Mouse (Mus musculus) embryonic facial prominence, embryonic 13.5 days (tissue): ENCODE results near the gene Lifr. TPM values are rescaled to one million over a fixed set of nuclear protein-coding genes. Genes with fewer than 3 reads are reported as not detected.

Experiments
- ATAC-seq: fragments of 200-750 bp; cut with Nextera tagmentation; 2 replicates; pipeline ENCODE4 v1.8.0; 2017; ENCODE audit warnings: low read depth; ENCODE audit not compliant: insufficient number of reproducible peaks, insufficient read depth, low FRiP score, low TSS enrichment
- H3K27ac ChIP-seq: fragments of 300-500 bp; sonication (generic); 2 replicates; pipeline ENCODE4 v1.5.1; 2015; ENCODE audit warnings: moderate library complexity, mild to moderate bottlenecking, inconsistent platforms
- H3K27me3 ChIP-seq: fragments of 300-500 bp; sonication (generic); 2 replicates; pipeline ENCODE4 v1.6.1; 2015; ENCODE audit warnings: mild to moderate bottlenecking, inconsistent platforms
- H3K36me3 ChIP-seq: fragments of 300-500 bp; sonication (generic); 2 replicates; pipeline ENCODE4 v1.6.1; 2015; ENCODE audit warnings: mild to moderate bottlenecking, inconsistent platforms
- H3K4me1 ChIP-seq: fragments of 300-500 bp; sonication (generic); 2 replicates; pipeline ENCODE4 v1.6.1; 2015; ENCODE audit warnings: inconsistent platforms
- H3K4me2 ChIP-seq: fragments of 300-500 bp; sonication (generic); 2 replicates; pipeline ENCODE4 v1.6.1; 2015; ENCODE audit warnings: moderate library complexity, mild to moderate bottlenecking, inconsistent platforms
- H3K4me3 ChIP-seq: fragments of 300-500 bp; sonication (generic); 2 replicates; pipeline ENCODE4 v1.5.1; 2015; ENCODE audit warnings: mild to moderate bottlenecking, inconsistent platforms
- H3K9ac ChIP-seq: fragments of 300-500 bp; sonication (generic); 2 replicates; pipeline ENCODE4 v1.6.1; 2015; ENCODE audit warnings: mild to moderate bottlenecking, inconsistent platforms
- H3K9me3 ChIP-seq: fragments of 300-500 bp; sonication (generic); 2 replicates; pipeline ENCODE4 v1.6.1; 2016; ENCODE audit warnings: inconsistent platforms
- WGBS: fragments of 180-500 bp; shearing (Covaris S2); methylation state at CpG from one replicate; pipeline ENCODE4 v1.1.7; 2015; ENCODE audit warnings: mixed read lengths; 5-methylcytosine and 5-hydroxymethylcytosine counted together
- polyA plus RNA-seq: library from polyadenylated mRNA; unstranded; fragments of >200 nt; fragmentation: Nextera tagmentation; extraction: Ambion mirVana; gene quantifications from 2 replicates; pipeline ENCODE4 v1.2.1, GENCODE M21; 2015

Gene Lifr
- polyA plus RNA-seq, 1 experiment from 2014 or later = 13.6 TPM

- Histone ChIP-seq H3K36me3 (no peaks in the 10 kb centered on the region), H3K27me3 (no peaks in the 10 kb centered on the region), H3K4me1 (peaks cover 40% of the 10 kb centered on the region), H3K9ac (no peak overlapping the region), H3K4me2 (no peak overlapping the region), H3K9me3 (no peaks in the 10 kb centered on the region), H3K4me3 (no peak overlapping the region), H3K27ac (no peak overlapping the region)
- ATAC-seq = no peak
- 81% methylated on average over 9 of the region's 9 CpGs for WGBS
These were observed 54.5 kb downstream of the Lifr start for GRCm38 (mm10) chr15:7144942-7145341.

GRCm38 (mm10) chr15:7145555-7145954, 55.1 kb downstream of the Lifr start:
- H3K36me3 ChIP-seq = no peaks in the 10 kb centered on the region
- H3K4me2 ChIP-seq = no peak overlapping the region

GRCm38 (mm10) chr15:7146529-7146928, 56.1 kb downstream of the Lifr start:
- Histone ChIP-seq H3K4me3 (no peak overlapping the region), H3K36me3 (no peaks in the 10 kb centered on the region), H3K4me1 (peaks cover 33% of the 10 kb centered on the region), H3K9me3 (no peaks in the 10 kb centered on the region), H3K4me2 (no peak overlapping the region), H3K9ac (no peak overlapping the region), H3K27me3 (0 out of 2 replicates have a peak, but pooled peaks cover 3% of the 10 kb centered on the region), H3K27ac (no peak overlapping the region)
- ATAC-seq = no peak
- WGBS = 53% methylated on average over 8 of the region's 8 CpGs

More at GRCm38 (mm10) chr15:7145555-7145954, 55.1 kb downstream of the Lifr start:
- H3K4me1 ChIP-seq = peaks cover 40% of the 10 kb centered on the region
- H3K4me3 ChIP-seq = no peak overlapping the region
- H3K27ac ChIP-seq = no peak overlapping the region
- WGBS = 77% methylated on average over 5 of the region's 5 CpGs
- H3K27me3 ChIP-seq = 0 out of 2 replicates have a peak, but pooled peaks cover under 1% of the 10 kb centered on the region
- H3K9me3 ChIP-seq = no peaks in the 10 kb centered on the region
- no peak for ATAC-seq
- no peak overlapping the region for H3K9ac ChIP-seq

GRCm38 (mm10) chr15:7149796-7150195, 59.4 kb downstream of the Lifr start:
- ATAC-seq = no peak
- Histone ChIP-seq H3K9me3 (no peaks in the 10 kb centered on the region), H3K27ac (no peak overlapping the region), H3K9ac (no peak overlapping the region), H3K4me3 (no peak overlapping the region), H3K4me2 (no peak overlapping the region), H3K27me3 (0 out of 2 replicates have a peak, but pooled peaks cover 3% of the 10 kb centered on the region), H3K36me3 (no peaks in the 10 kb centered on the region), H3K4me1 (peaks cover 37% of the 10 kb centered on the region)
- WGBS = 94% methylated on average over 18 of the region's 18 CpGs

- H3K27me3 ChIP-seq = 0 out of 2 replicates have a peak, but pooled peaks cover 3% of the 10 kb centered on the region
- H3K4me3 ChIP-seq = no peak overlapping the region
- 0 out of 2 replicates have a peak, but pooled peaks cover 2% of the 10 kb centered on the region for H3K36me3 ChIP-seq
- no peaks in the 10 kb centered on the region for H3K9me3 ChIP-seq
- no peak overlapping the region for H3K27ac ChIP-seq
- H3K4me2 ChIP-seq = no peak overlapping the region
- 87% methylated on average over 9 of the region's 9 CpGs for WGBS
- H3K9ac ChIP-seq = no peak overlapping the region
- peaks cover 30% of the 10 kb centered on the region for H3K4me1 ChIP-seq
- no peak for ATAC-seq
These were observed 60.2 kb downstream of the Lifr start for GRCm38 (mm10) chr15:7150591-7150990.

- Histone ChIP-seq H3K4me3 (no peak overlapping the region), H3K9me3 (no peaks in the 10 kb centered on the region), H3K36me3 (peaks cover 7% of the 10 kb centered on the region), H3K27ac (no peak overlapping the region), H3K4me1 (peaks cover 20% of the 10 kb centered on the region), H3K27me3 (0 out of 2 replicates have a peak, but pooled peaks cover 3% of the 10 kb centered on the region), H3K4me2 (no peak overlapping the region), H3K9ac (no peak overlapping the region)
- 53% methylated on average over 10 of the region's 10 CpGs for WGBS
- no peak for ATAC-seq
These were observed 61.8 kb downstream of the Lifr start for GRCm38 (mm10) chr15:7152116-7152760.

- Histone ChIP-seq H3K9me3 (no peaks in the 10 kb centered on the region), H3K4me1 (peaks cover 20% of the 10 kb centered on the region), H3K9ac (no peak overlapping the region), H3K27me3 (0 out of 2 replicates have a peak, but pooled peaks cover 3% of the 10 kb centered on the region), H3K36me3 (peaks cover 23% of the 10 kb centered on the region), H3K4me3 (no peak overlapping the region), H3K27ac (peak overlapping the region; percentile 22; the same call in 1 of the 2 replicates), H3K4me2 (no peak overlapping the region)
- 81% methylated on average over 15 of the region's 15 CpGs for WGBS
- no peak for ATAC-seq
These were observed 63.8 kb downstream of the Lifr start for GRCm38 (mm10) chr15:7154010-7154736.

GRCm38 (mm10) chr15:7154737-7155090, 64.3 kb downstream of the Lifr start:
- H3K4me2 ChIP-seq = no peak overlapping the region
- H3K27ac ChIP-seq = no peak overlapping the region
- H3K9me3 ChIP-seq = no peaks in the 10 kb centered on the region
- H3K9ac ChIP-seq = no peak overlapping the region
- 48% methylated on average over 7 of the region's 7 CpGs for WGBS
- no peak for ATAC-seq
- H3K27me3 ChIP-seq = 0 out of 2 replicates have a peak, but pooled peaks cover 3% of the 10 kb centered on the region
- peaks cover 28% of the 10 kb centered on the region for H3K36me3 ChIP-seq
- no peak overlapping the region for H3K4me3 ChIP-seq
- peaks cover 20% of the 10 kb centered on the region for H3K4me1 ChIP-seq

- no peaks in the 10 kb centered on the region for H3K27me3 ChIP-seq
- peaks cover 10% of the 10 kb centered on the region for H3K4me1 ChIP-seq
- H3K27ac ChIP-seq = no peak overlapping the region
- H3K4me2 ChIP-seq = no peak overlapping the region
- H3K36me3 ChIP-seq = peaks cover 37% of the 10 kb centered on the region
- no peak for ATAC-seq
- no peak overlapping the region for H3K4me3 ChIP-seq
- WGBS = 93% methylated on average over 6 of the region's 6 CpGs
- H3K9me3 ChIP-seq = no peaks in the 10 kb centered on the region
- H3K9ac ChIP-seq = no peak overlapping the region
These were observed 67.2 kb downstream of the Lifr start for GRCm38 (mm10) chr15:7157658-7158057.

- H3K9me3 ChIP-seq = no peaks in the 10 kb centered on the region
- no peak overlapping the region for H3K27ac ChIP-seq
- H3K4me2 ChIP-seq = no peak overlapping the region
- no peak overlapping the region for H3K4me3 ChIP-seq
- no peaks in the 10 kb centered on the region; the same call in 1 of the 2 replicates for H3K27me3 ChIP-seq
- ATAC-seq = no peak
- H3K9ac ChIP-seq = no peak overlapping the region
- peaks cover 47% of the 10 kb centered on the region for H3K36me3 ChIP-seq
- peaks cover under 1% of the 10 kb centered on the region for H3K4me1 ChIP-seq
- 87% methylated on average over 9 of the region's 9 CpGs for WGBS
These were observed 69.5 kb downstream of the Lifr start for GRCm38 (mm10) chr15:7159869-7160268.

- 83% methylated on average over 8 of the region's 8 CpGs for WGBS
- no peaks in the 10 kb centered on the region for H3K9me3 ChIP-seq
- H3K4me2 ChIP-seq = no peak overlapping the region
- no peak overlapping the region for H3K4me3 ChIP-seq
- no peaks in the 10 kb centered on the region for H3K4me1 ChIP-seq
- H3K36me3 ChIP-seq = peaks cover 49% of the 10 kb centered on the region
- H3K9ac ChIP-seq = no peak overlapping the region
- no peak for ATAC-seq
- no peak overlapping the region for H3K27ac ChIP-seq
- no peaks in the 10 kb centered on the region; the same call in 1 of the 2 replicates for H3K27me3 ChIP-seq
These were observed 69.9 kb downstream of the Lifr start for GRCm38 (mm10) chr15:7160321-7160720.

- Histone ChIP-seq H3K27ac (no peak overlapping the region), H3K4me1 (no peaks in the 10 kb centered on the region), H3K36me3 (peaks cover 49% of the 10 kb centered on the region), H3K4me2 (no peak overlapping the region), H3K9ac (no peak overlapping the region), H3K9me3 (no peaks in the 10 kb centered on the region), H3K4me3 (no peak overlapping the region), H3K27me3 (no peaks in the 10 kb centered on the region; the same call in 1 of the 2 replicates)
- no peak for ATAC-seq
- WGBS = 67% methylated on average over 6 of the region's 6 CpGs
These were observed 73.4 kb downstream of the Lifr start for GRCm38 (mm10) chr15:7163851-7164250.
